Mouse (Mus musculus) heart, embryonic 11.5 days (tissue): ENCODE results near the gene Nabp2. TPM values are rescaled to one million over a fixed set of nuclear protein-coding genes. Genes with fewer than 3 reads are reported as not detected.

ENCODE experiments used
- ATAC-seq: fragments of 200-750 bp; cut with Nextera tagmentation; replicated peaks from 2 replicates; pipeline ENCODE4 v1.8.0; 2017; ENCODE audit warnings: moderate library complexity; ENCODE audit not compliant: insufficient number of reproducible peaks, low FRiP score, low TSS enrichment
- H3K27ac ChIP-seq: fragments of 300-500 bp; sonication (generic); 2 replicates; pipeline ENCODE4 v1.5.1; 2014; ENCODE audit warnings: mild to moderate bottlenecking, low read depth, low read length
- H3K27me3 ChIP-seq: fragments of 300-500 bp; sonication (generic); 2 replicates; pipeline ENCODE4 v1.6.1; 2014; ENCODE audit warnings: mild to moderate bottlenecking, low read length, mixed read lengths; ENCODE audit not compliant: control insufficient read depth, insufficient read depth
- H3K36me3 ChIP-seq: fragments of 300-500 bp; sonication (generic); 2 replicates; pipeline ENCODE4 v1.6.1; 2014; ENCODE audit warnings: mild to moderate bottlenecking, low read length, moderate library complexity, mixed read lengths; ENCODE audit not compliant: control insufficient read depth, insufficient read depth
- H3K4me1 ChIP-seq: fragments of 300-500 bp; sonication (generic); 2 replicates; pipeline ENCODE4 v1.6.1; 2014; ENCODE audit warnings: low read length; ENCODE audit not compliant: control insufficient read depth, insufficient read depth
- H3K4me2 ChIP-seq: fragments of 300-500 bp; sonication (generic); 2 replicates; pipeline ENCODE4 v1.6.1; 2014; ENCODE audit warnings: mild to moderate bottlenecking, moderate library complexity
- H3K4me3 ChIP-seq: fragments of 300-500 bp; sonication (generic); 2 replicates; pipeline ENCODE4 v1.5.1; 2014; ENCODE audit warnings: low read depth, low read length
- H3K9ac ChIP-seq: fragments of 300-500 bp; sonication (generic); 2 replicates; pipeline ENCODE4 v1.6.1; 2014; ENCODE audit warnings: mild to moderate bottlenecking, low read depth, low read length, moderate library complexity
- H3K9me3 ChIP-seq: fragments of 300-500 bp; sonication (generic); replicated peaks from 2 replicates; pipeline ENCODE4 v1.6.1; 2016; ENCODE audit warnings: low read length; ENCODE audit not compliant: control insufficient read depth
- WGBS: fragments of 180-500 bp; shearing (Covaris S2); extraction: QIAGEN DNeasy Blood & Tissue Kit; methylation state at CpG from one replicate; pipeline ENCODE4 v1.1.7; 2014; ENCODE audit not compliant: insufficient replicate concordance; 5-methylcytosine and 5-hydroxymethylcytosine counted together
- polyA plus RNA-seq: library from polyadenylated mRNA; unstranded; fragments of >200 nt; fragmentation: Nextera tagmentation; extraction: Ambion mirVana; gene quantifications from 2 replicates; pipeline ENCODE4 v1.2.1, GENCODE M21; 2014

Nabp2 gene
- polyA plus RNA-seq, 1 experiment from 2014 or later = 70.8 TPM

- Histone ChIP-seq H3K4me2 (peak overlapping the region; percentile 94), H3K4me1 (peaks cover 12% of the 10 kb centered on the region), H3K36me3 (no peaks in the 10 kb centered on the region), H3K9me3 (no peaks in the 10 kb centered on the region), H3K27me3 (no peaks in the 10 kb centered on the region), H3K9ac (peak overlapping the region; percentile 78), H3K4me3 (peak overlapping the region; percentile 81), H3K27ac (peak overlapping the region; percentile 94)
- no peak; the same call in 1 of the 2 replicates for ATAC-seq
- WGBS = 7% methylated on average over 9 of the region's 9 CpGs
Measured at GRCm38 (mm10) chr10:128369218-128369543, 42.1 kb downstream of the Nabp2 start.

DNA sequence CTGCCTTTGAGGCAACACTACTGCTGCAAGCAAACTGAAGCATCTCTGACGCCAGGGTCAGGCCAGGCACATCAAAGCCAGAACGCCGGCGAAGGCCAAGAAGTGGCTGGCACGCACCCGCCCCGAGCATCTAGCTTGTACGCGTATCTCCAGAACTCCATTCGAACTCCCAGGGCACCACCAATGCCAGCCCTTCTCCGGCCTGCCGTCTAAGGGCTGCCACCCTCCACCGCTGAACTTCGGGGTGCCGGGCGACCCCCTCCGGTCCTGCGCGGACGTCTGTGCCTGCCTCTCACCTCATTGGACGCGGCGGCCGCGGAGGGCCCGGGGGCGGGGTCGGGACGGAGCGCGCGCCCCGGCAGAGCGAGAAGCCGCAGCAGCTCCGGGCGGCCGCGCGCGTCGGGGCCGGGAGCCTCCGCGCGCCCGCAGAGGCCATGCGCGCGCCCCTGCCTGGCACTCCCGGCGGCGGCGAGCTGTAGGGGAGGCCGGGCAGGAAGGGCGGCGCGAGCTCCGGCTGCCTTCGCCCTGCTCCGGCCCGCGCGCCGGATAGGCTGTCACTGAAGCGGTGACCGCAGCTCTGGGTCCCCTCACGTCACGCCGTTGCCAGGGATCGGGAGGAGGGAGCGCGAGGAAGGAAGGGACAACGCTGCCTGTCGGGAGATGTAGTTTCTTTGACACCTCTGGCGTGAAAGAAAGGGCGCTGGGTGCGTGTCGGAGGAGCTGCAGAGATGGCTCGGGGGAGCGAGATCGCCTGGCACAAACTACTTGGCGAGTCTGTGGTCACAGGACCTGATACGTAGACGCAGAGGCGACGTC lies 42.7 kb downstream of the Nabp2 start, which contains the start of gene Coq10a:
TSS of gene Coq10a (minus strand) at position 596 of the 816 bp plus-strand sequence.
- ATAC-seq = peak; percentile 91

DNA sequence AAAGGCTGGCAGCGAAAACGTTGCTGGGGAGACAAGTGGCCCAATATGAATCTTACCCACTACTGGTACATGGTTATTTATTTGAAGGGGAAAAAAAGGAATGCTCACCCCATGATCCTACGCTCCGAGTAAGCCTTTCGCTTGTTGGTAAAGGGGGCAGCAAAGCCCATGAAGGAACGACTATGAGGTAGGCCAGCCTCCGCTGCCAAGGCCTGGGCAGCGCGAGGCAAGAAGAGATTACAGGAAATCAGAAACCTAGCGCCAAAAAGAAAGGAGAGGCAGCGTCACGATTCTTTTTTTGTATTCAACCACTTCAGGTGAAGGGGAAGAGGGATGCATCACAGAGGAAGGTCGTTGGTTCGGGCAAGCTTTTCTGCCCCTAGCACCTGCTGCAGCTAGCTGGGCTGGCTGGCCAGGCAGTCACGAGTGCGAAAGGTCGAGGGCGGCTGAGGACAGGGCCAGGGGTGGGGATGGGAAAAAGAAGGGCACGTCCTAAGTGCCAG lies 43.3 kb downstream of the Nabp2 start:
- Histone ChIP-seq H3K9me3 (no peaks in the 10 kb centered on the region), H3K9ac (peak overlapping the region; percentile 78), H3K4me3 (peak overlapping the region; percentile 81), H3K36me3 (peaks cover 2% of the 10 kb centered on the region), H3K27ac (peak overlapping the region; percentile 94), H3K4me1 (peaks cover 12% of the 10 kb centered on the region), H3K27me3 (no peaks in the 10 kb centered on the region), H3K4me2 (peak overlapping the region; percentile 94)
- ATAC-seq = no peak
- WGBS = 15% methylated on average over 19 of the region's 19 CpGs

More for the DNA sequence above, 42.7 kb downstream of the Nabp2 start, which contains the start of gene Coq10a:
- H3K27me3 ChIP-seq = no peaks in the 10 kb centered on the region
- H3K36me3 ChIP-seq = no peaks in the 10 kb centered on the region
- no peaks in the 10 kb centered on the region for H3K9me3 ChIP-seq
- peak within 1 kb of the TSS; percentile 94 for H3K27ac ChIP-seq
- peak within 1 kb of the TSS; percentile 81 for H3K4me3 ChIP-seq
- H3K9ac ChIP-seq = peak within 1 kb of the TSS; percentile 78
- H3K4me1 ChIP-seq = peaks cover 12% of the 10 kb centered on the region
- WGBS = under 1% methylated on average over 74 of the region's 87 CpGs
- H3K4me2 ChIP-seq = peak within 1 kb of the TSS; percentile 94

GRCm38 (mm10) chr10:128362568-128362967 lies 48.7 kb downstream of the Nabp2 start:
- Histone ChIP-seq H3K9ac (no peak overlapping the region), H3K4me3 (no peak overlapping the region), H3K27me3 (no peaks in the 10 kb centered on the region), H3K27ac (no peak overlapping the region), H3K4me2 (no peak overlapping the region), H3K36me3 (peaks cover 42% of the 10 kb centered on the region), H3K9me3 (no peaks in the 10 kb centered on the region), H3K4me1 (peaks cover 1% of the 10 kb centered on the region; the same call in 1 of the 2 replicates)
- WGBS = 41% methylated on average over 3 of the region's 3 CpGs
- ATAC-seq = no peak

GRCm38 (mm10) chr10:128361836-128362235 lies 49.5 kb downstream of the Nabp2 start:
- WGBS = 82% methylated on average over 6 of the region's 6 CpGs
- ATAC-seq = no peak
- Histone ChIP-seq H3K4me3 (no peak overlapping the region), H3K4me1 (no peaks in the 10 kb centered on the region), H3K36me3 (peaks cover 42% of the 10 kb centered on the region), H3K4me2 (no peak overlapping the region), H3K9ac (no peak overlapping the region), H3K9me3 (no peaks in the 10 kb centered on the region), H3K27ac (no peak overlapping the region), H3K27me3 (no peaks in the 10 kb centered on the region)

- no peaks in the 10 kb centered on the region for H3K4me1 ChIP-seq
- ATAC-seq = no peak
- H3K4me2 ChIP-seq = no peak overlapping the region
- no peak overlapping the region for H3K9ac ChIP-seq
- no peak overlapping the region for H3K27ac ChIP-seq
- peaks cover 52% of the 10 kb centered on the region for H3K36me3 ChIP-seq
- no peaks in the 10 kb centered on the region for H3K27me3 ChIP-seq
- H3K4me3 ChIP-seq = no peak overlapping the region
- WGBS = 82% methylated on average over 6 of the region's 6 CpGs
- H3K9me3 ChIP-seq = no peaks in the 10 kb centered on the region
Measured at GRCm38 (mm10) chr10:128359226-128359625, 52.1 kb downstream of the Nabp2 start.

DNA sequence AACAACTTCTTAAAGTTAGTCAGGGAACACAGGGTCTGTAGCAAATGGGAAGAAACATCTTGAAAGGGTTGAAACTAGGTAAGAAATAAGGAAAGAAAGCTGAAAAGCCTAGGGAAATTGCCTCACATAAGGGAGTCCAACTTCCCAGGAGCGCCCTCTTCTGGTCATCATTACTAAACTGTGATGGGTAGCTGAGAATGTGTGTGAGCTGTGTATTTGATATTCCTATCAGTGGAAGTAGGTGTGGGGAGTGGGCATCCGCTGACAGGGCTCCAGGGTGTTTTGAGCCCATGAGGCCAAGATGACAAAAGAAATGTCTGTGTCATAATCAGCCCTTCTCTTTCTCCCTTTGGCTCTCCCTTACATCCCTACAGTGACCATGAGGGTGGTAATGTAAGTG lies 52.5 kb downstream of the Nabp2 start:
- no peak for ATAC-seq
- Histone ChIP-seq H3K9me3 (no peaks in the 10 kb centered on the region), H3K27me3 (no peaks in the 10 kb centered on the region), H3K4me3 (no peak overlapping the region), H3K4me1 (no peaks in the 10 kb centered on the region), H3K27ac (no peak overlapping the region), H3K4me2 (no peak overlapping the region), H3K9ac (no peak overlapping the region), H3K36me3 (peaks cover 56% of the 10 kb centered on the region)
- 46% methylated on average over 2 of the region's 2 CpGs for WGBS
